Mouse (Mus musculus) R1 (cell line): ENCODE results near the gene Adprhl1.

Experiments used
- DNase-seq: peaks from one replicate; pipeline ENCODE4 v3.0.0-alpha.2; 2018; ENCODE audit warnings: low read depth, low spot score

The Adprhl1 gene

DNA sequence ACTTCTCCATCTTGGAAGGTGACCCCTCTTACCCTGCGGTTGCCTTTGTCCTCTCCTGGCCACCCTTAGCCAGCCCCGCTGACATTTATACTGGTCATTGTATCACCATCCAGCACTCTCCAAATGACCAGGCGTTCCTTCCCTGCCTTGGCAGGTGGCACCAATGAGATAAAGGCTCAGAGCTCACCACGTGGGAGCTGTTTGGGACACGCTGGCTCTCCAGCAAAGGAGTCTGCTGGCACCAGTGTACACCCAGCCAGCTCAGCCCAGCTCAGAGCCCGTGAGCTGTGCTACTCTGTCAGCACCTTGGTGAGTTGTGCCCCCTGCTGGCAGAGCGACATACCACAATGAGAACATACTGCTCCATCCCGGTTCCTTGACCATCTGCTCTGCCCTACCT lies at the start of gene Adprhl1:
Gene Adprhl1 (minus strand): TSS at position 144 of the 400 bp plus-strand sequence.
- DNase-seq: peak; percentile 74

- DNase-seq: no peak
Observed at GRCm38 (mm10) chr8:13301036-13301435, 47.1 kb upstream of the Adprhl1 start.

GRCm38 (mm10) chr8:13299571-13299970 lies 45.6 kb upstream of the Adprhl1 start:
- no peak for DNase-seq

- DNase-seq: no peak
Observed at GRCm38 (mm10) chr8:13293677-13294470, 39.9 kb upstream of the Adprhl1 start.

- peak; percentile 87 for DNase-seq
Observed at GRCm38 (mm10) chr8:13292364-13292763, 38.4 kb upstream of the Adprhl1 start.

DNA sequence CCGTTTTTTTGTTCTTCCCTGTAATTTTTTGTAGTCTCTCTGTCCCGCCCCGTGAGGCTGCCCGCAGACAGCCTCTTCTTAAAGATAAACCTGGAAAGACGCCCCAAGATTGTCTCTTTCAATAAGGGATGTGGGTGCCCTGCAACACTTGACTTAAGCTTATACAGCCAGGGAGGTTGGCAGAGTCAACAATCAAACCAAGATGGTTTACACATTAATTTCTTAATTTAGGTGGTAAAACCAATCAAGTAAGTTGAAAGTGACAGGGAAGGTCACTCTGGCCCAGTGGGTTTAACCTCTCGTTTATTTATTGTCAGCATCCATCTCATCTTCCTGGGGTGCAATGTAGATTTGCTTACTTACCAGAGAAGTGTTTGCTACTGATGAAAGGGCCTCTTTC lies 34.7 kb upstream of the Adprhl1 start:
- no peak for DNase-seq

DNA sequence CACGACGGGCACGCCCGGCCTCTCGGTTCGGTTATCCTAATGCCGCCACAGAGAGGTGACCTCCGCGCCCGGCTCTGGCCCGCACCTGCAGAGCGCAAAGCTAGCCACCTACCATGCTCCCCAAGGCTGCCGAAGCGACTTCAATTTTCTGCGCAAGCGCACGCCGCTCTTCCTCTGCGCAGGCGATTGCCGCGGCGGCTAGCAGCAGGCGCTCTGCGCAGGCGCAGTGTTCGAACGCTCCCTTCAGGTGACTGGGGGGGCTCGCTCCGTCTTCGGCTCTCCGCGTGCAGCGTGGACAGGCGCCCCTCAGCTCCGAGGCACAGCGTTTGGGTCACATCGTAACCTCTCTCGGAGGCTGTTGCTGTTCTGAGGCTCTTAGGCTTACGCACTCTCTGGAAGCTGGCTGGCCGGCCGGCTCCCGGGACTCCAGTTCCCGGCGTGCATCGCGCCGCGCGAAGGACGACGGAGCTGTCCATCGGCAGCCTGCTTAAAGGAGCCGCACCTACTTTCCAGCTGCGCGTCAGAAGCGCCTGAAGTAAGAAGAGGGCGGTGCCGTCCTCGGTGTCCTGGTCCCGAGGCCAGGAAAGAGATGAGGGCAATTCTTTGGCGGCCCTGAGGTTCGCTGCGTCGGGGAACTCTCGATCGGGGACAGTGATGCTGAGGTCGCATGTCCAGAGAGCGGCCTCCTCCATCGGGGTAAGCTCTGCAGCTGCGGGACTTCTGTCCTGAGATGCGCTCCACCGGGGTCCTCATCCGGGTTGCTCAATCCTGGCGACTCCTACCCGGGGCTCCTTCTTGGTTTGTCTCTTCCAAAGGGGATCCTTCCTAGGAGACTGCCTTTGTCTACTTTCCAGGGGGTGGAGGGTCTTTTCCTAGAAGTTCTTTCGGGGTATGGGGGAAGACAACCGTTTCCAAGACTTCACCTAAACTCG lies 34.0 kb upstream of the Adprhl1 start, which contains the start of the genes Dcun1d2 and Tmco3:
Gene Dcun1d2 (minus strand): TSS at position 440 of the 932 bp plus-strand sequence.
Gene Tmco3 (plus strand): TSS at position 499 of the 932 bp plus-strand sequence.
- DNase-seq: peak; percentile 96

DNA sequence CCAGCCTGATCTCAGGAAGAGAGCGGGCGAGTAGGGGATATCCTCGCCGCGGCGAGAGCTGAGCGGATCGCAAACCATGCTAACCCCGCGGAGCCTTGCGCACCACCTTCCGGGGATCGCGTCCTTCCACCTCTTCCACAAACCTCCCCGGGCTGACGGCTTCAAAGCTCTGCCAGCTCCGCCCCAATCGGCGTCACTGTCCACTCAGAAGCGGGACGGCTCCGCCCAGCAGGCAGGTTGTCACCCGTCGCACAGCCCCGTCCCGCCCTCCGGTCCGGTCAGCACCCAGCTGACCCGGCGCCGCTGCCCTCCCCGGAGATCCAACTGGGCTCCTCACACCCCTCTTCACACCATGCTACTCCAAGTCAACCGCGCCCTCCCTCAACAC lies 33.3 kb upstream of the Adprhl1 start:
- DNase-seq: peak; percentile 76

DNA sequence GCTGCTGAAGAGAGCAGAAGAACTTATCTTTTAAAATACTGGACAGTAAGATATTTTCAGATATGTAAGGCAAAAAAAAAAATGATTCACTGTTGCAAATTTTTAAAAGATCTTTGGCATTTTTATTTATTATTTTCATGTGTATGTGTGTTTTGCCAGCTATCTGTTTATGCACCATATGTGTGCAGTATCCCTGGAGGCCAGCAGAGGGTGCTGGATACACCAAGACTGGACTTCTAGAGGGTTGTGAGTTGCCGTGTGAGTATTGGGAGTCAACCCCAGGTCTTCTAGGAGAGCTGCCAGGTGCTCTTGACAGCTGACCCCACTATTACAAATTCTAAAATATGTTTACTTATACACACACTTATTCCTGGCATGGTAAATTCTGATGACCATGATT lies 29.2 kb upstream of the Adprhl1 start:
- DNase-seq: peak; percentile 63

- no peak for DNase-seq
Observed at GRCm38 (mm10) chr8:13276941-13277447, 23.0 kb upstream of the Adprhl1 start.

DNA sequence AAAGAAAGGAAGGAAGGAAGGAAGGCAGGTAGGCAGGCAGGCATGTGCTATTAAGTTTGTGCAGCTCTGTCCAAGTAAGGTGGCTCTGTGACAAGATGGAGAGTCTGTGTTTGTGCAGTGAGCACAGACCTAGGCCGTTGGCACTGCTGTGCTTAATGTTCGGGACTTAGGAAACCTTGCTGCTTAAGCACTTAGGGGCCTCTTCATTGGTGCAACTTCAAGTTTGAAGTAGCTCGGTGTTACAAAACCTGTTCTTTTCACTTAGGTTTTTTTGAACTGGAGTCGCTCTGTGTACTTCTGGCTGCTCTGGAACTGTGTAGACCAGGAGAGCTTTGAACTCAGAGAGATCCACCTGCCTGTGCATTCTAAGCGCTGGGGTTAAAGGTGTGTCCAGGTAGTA lies 18.9 kb upstream of the Adprhl1 start:
- DNase-seq: no peak

DNA sequence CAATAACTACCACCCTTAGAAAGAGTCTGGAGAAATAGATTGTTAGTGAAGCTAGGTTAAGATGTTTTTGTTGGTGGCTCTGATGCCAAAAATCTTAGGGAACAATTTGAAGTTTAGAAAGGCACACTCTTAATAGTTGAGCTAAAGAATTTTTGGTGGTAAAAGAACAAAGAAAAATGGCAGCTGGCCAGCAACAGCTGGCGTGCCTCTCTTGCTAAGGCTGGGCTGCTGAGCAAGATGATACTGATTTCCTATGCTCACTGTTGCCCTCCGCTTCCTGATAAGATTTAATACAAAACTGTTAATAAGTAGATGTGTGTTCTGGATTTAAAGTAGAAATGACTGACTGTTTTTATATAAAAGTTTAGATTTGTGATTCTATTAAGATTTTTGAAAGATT lies 13.6 kb upstream of the Adprhl1 start:
- DNase-seq: no peak

GRCm38 (mm10) chr8:13263376-13263775 lies 9.4 kb upstream of the Adprhl1 start:
- no peak for DNase-seq

DNA sequence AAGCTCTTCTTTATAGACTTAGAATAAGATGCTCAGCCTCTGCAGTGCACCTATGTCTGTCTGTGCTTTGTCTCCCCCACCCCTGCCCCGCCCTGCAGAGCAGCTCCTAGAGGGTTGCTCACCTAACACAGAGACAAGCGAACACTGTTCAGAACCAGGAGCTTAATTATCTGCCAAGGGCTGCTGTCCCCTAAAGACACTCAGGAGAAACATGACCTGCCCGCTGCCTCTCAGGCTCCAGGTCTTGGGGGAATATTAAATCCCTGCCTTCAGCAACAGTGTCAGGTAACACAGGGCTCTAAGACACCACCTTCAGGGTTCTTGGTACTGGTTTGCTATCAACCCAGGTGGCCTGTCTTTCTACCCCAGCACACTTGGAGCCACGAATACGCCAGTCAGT lies 549 bp downstream of the Adprhl1 start:
- DNase-seq: no peak

GRCm38 (mm10) chr8:13252837-13253236 lies 1.1 kb downstream of the Adprhl1 start:
- DNase-seq: no peak

DNA sequence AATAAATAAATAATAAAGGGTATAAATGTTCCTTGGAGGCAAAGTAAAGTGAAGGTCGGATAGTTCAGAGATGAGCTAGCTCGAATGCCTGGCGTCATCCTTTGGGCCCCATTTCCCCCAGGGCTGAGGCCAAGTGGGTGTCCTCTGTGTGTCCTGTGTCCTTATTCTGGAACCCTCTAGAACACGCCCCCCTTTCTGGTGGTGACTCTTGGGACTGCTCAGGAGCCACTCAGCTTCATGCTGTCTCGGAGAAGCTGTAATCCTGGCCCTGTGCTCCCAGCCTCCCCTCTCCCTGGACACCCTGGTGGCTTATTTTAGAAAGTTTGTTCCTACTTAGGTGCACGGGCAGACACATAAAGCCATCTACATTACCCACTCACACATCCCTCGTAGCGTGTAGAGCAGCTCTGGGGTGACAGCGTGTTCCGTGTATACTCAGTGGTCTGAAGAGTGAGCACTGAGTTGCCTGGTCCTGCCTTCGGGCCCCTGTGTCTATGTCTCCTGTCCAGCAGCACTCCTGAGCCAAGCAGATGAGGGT lies 9.6 kb downstream of the Adprhl1 start:
- DNase-seq: no peak

DNA sequence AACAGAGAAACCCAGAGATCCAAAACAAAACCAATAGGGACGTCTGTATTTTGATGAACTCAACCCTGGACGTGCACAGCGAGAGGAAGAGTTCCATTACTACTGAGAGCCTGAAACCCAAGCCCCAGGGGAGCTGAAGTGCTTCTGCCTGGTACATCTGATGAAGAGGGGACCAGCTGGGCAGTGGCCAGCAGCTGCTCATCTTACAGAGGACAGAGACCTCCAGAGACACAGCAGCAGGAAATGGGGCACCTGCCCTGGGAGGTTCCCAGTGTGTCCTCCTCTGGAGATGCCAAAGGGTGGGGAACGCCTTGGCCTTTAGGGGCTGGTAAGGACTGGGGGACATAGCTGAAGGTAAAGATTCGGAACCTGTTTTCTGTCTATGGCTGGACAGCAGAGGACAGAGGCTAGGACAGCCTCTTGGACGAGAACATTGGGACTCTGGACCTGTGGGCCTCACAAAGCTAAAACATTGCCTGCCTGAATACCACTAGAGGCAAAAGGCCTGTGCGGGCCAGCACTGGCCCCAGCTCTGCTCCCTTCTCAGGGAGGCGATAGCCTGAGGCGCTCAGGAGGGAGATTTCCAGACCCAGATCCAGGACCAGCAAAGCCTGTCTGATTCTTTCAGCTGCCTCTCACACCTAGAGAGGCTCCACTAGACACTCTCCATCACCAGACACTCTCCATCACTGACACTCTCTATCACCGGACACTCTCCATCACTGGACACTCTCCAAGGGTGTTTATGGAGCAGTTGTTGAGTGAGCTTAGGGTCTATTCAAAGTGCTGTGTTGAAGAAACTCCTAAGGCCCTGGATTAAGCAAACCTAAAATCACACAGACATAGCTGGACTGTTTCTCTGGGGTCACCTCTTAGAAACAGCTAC lies 10.7 kb downstream of the Adprhl1 start:
- no peak for DNase-seq

DNA sequence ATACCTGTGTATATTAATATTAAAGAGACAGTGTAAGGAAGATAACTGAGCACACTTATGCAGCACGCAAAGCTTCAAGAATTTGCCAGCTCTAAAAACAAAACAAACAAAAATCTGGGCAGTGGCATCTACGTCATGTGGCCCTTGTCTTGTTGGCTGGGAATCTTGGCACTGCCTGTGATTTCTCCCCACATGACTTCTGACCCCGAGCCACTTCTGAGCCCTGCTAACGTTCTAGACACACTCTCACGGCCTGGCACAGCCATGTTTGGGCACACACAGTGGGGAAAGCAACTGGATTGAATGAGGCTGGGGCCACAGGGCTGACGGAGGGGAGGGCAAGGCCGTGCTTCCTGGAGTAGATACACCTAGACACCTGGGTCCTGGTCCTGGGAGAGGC lies 13.3 kb downstream of the Adprhl1 start:
- DNase-seq: no peak

GRCm38 (mm10) chr8:13240055-13240454 lies 13.9 kb downstream of the Adprhl1 start:
- DNase-seq: no peak

- no peak for DNase-seq
Observed at GRCm38 (mm10) chr8:13234803-13235202, 19.2 kb downstream of the Adprhl1 start.

- DNase-seq: no peak
Observed at GRCm38 (mm10) chr8:13230471-13230870, 23.5 kb downstream of the Adprhl1 start.
